Mouse (Mus musculus): Measurements from ENCODE around the gene Angptl8. TPM values are rescaled to one million over a fixed set of nuclear protein-coding genes. Genes with fewer than 3 reads are reported as not detected.
A peak's percentile ranks its signal among the peaks of the same experiment; 100 is the strongest.

Angptl8 gene
- total RNA-seq, 2 experiments from 2014 or later: not detected

DNA sequence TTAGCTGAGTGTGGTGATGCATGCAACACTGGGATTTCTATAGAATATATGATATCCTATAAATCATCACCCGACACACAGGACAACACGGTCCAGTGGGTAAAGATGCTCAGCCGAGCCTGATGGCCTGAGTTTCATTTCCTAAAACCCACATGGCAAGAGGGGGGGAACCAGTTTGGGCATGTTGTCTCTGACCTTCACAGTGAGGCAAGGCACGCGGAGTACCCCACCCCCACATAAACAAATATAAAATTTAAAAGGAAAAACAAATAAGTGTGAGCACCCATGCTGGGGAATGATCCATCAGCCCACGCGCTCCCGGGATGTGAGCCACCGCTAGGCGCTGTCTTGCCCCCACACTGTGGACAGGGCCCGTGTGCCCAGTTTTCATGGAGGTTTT lies 28.3 kb upstream of the Angptl8 start:
- no peak for DNase-seq (ENCODE audit: extremely low spot score in 1 of 2, low spot score in 2 of 2)
- intact Hi-C loops (cut with DNase I): no loop called here

DNA sequence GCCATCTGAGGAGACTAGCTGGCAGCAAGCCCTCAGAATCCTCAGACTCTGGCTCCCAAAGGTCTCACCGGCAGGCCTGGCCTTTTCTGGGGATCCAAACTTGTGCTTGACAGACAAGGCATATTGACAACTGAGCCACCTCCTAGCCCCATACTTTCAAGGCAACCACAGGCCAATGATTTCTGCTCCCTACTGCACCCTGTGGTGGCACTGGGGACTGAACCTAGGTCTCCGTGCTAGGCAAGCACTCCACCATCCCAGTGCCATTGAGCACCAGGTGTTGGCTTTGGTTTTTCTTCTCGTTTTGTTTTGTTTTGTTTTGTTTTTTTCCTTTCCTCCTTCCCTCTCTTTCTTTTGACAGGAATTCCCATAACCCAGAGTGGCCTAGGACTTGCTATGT lies 26.7 kb upstream of the Angptl8 start:
- intact Hi-C loops (cut with DNase I): no loop called here
- no peak for DNase-seq (ENCODE audit: extremely low spot score in 1 of 2, low spot score in 2 of 2)

DNA sequence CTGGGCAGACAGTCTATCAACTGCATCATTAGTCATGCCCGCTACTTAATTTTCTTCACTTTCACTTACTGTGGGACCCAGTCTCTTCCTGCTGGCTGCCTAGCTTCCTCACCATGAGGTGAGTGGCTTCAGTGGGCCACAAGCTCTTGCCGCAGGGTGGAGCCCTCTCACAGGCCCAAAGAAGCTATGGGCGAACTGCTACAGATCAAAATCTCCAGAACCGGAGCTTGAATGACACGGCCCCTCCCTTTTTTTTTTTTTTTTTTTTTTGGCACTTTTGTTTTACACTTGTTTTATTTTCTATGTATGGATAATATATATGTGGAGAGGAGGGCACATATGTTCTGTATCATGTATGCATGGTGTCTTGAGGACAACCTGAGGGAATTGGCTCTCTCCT lies 24.1 kb upstream of the Angptl8 start:
- no peak for DNase-seq (ENCODE audit: extremely low spot score in 1 of 2, low spot score in 2 of 2)
- intact Hi-C loops (cut with DNase I): no loop called here

DNA sequence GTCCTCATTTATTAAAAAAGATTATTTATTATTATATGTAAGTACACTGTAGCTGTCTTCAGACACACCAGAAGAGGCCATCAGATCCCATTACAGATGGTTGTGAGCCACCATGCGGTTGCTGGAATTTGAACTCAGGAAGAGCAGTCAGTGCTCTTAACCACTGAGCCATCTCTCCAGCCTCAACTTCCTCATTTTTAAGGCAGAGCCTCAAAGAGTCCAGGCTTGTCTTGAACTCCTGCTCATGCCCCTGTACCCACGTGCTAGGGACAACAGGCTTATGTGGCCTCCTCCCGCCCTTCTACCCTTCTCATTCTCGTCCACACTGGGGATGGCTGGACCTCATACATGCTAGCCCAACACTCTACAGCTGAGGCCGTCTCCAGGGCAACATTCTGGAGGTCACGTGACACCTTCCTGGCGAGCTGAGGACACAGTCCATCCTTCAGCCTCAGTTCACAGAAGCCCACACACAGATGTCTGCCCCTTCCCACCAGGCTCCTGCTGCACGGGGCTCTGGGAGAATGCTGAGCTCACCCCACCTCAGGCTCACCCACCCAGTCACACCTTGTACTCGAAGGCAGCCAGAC lies 18.5 kb upstream of the Angptl8 start:
- no peak for DNase-seq (ENCODE audit: extremely low spot score in 1 of 2, low spot score in 2 of 2)
- intact Hi-C loops (cut with DNase I): no loop called here

DNA sequence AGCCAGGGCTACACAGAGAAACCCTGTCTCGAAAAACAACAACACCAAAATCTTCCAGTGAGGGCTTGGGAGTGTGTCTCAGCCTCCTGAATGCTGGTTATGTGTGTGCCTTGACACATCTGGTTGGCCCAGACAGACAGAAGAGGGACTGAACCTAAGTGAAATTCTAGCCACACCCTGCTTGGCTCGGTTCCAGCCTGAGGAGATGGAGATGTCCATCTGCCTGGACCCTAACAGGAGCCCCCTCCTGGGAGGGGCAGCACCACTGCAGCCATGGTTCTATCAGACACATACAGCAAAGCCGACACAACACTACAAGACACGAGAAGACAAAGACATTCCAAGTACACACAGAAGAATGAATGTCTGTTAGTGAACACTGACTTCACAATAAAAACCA lies 17.2 kb upstream of the Angptl8 start:
- intact Hi-C loops (cut with DNase I): no loop called here
- DNase-seq (ENCODE audit: extremely low spot score in 1 of 2, low spot score in 2 of 2): no peak

DNA sequence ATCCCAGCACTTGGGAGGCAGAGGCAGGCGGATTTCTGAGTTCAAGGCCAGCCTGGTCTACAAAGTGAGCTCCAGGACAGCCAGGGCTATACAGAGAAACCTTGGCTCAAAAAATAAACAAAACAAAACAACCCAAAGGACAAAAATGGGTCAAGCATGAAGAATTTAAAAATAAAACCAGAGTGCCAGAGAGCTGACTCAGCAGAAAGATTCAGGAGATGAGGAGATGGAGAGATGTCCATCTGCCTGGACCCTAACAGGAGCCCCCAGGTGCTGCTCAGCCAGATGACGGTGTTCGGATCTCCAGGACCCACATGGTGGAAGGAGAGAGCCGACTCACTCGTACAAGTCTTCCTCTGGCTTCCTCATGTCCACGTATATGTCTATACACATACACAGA lies 16.7 kb upstream of the Angptl8 start:
- intact Hi-C loops (cut with DNase I): no loop called here
- no peak for DNase-seq (ENCODE audit: extremely low spot score in 1 of 2, low spot score in 2 of 2)

DNA sequence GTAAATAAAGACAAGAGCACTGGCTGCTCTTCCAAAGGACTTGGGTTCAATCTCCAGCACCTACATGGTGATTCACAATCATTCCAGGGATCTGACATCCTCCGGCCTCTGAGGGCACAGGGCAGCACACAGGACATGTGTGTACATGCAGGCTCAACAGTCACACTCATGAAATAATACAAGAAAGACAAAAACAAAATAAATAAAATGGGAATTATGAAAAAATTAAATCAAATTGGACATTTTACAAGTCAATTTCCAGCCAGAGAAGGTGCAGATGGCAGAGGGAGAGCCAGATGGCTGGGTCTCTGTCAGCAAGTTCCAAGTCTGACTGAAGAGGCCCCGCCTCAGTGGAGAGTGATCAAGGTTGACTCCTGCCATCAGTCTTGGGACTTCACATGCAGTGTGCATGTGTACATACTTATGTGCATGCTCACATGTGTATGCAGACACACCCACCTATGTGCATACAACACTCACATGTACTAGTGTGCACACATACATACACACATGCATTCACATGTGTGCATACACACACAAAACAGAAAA lies 16.1 kb upstream of the Angptl8 start:
- intact Hi-C loops (cut with DNase I): no loop called here
- no peak for DNase-seq (ENCODE audit: extremely low spot score in 1 of 2, low spot score in 2 of 2)

DNA sequence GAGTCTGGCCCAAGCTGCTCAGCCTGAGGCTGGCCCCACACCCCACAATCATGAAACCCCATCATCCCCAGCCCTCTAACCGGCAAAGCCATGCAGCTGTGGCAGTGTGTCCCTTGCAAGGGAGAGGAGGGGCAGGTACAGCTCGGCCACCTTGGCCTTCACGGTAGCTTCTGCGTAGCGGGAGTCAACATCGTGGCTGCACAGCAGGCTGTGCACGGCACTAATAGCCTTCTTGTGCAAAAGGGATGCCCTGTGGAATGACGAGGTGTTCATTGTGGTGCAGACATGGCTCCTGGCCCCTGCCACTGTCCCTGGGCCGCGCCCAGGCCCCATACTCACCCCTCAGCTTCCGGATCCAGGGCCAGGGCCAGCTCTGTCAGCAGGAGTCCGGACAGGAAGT lies 15.1 kb upstream of the Angptl8 start:
- intact Hi-C loops (cut with DNase I): no loop called here
- no peak for DNase-seq (ENCODE audit: extremely low spot score in 1 of 2, low spot score in 2 of 2)

DNA sequence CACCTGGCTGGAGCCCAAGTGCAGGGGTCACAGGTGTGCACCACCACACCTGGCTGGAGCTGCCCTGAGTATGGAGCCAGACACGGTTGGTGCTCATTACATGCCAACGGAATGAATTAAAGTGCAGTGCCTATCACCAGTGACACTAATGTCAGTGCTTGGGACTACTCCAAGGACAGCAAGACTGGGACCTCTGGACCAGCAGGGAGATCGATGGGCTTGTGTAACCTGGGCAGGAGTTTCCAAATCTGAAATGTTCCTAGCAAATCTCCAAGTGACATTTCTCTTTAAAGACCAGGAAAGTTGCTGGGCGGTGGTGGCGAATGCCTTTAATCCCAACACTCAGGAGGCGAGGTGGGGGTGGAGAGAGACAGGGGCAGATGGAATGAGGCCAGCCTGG lies 12.6 kb upstream of the Angptl8 start:
- intact Hi-C loops (cut with DNase I): no loop called here
- DNase-seq (ENCODE audit: extremely low spot score in 1 of 2, low spot score in 2 of 2): no peak

DNA sequence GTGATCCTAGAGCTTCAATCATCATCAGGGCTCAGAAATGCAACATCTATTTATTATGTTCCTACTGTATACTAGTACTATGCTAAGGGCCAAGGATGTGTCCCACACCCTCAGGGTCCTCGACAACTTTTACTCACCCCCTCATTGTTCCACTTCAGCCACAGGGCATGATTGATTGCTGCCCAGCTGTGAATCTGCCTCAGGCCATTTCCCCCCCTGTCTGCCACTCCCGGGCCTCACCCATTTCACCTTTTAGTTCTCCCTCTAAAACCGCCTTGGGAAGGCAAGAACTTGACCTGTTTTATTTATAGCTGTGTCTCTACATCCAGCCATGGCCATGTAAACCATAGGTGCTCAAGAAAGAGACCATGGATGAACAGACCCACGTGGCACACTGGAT lies 11.4 kb upstream of the Angptl8 start:
- intact Hi-C loops (cut with DNase I): no loop called here
- no peak for DNase-seq (ENCODE audit: extremely low spot score in 1 of 2, low spot score in 2 of 2)

DNA sequence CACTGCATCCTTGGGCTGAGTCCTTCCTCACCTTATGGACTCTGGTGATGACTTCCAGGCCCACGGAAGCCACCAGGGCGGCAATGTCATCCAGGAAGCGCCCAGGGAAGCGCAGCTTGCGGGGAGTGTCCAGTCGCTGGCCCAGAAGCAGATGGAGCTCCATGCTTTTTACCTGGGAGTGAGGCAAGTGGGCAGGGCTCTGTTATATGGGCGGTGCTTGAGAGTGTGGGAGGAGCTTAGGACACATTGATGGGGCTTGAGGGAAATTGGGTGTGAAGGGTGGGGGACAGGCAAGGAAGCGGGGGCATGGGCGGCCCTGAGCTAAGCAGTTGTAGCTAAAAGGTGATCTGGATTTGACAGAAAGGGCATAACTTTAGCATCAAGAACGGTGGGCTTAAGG lies 10.9 kb upstream of the Angptl8 start:
- intact Hi-C loops (cut with DNase I): no loop called here
- no peak for DNase-seq (ENCODE audit: extremely low spot score in 1 of 2, low spot score in 2 of 2)

DNA sequence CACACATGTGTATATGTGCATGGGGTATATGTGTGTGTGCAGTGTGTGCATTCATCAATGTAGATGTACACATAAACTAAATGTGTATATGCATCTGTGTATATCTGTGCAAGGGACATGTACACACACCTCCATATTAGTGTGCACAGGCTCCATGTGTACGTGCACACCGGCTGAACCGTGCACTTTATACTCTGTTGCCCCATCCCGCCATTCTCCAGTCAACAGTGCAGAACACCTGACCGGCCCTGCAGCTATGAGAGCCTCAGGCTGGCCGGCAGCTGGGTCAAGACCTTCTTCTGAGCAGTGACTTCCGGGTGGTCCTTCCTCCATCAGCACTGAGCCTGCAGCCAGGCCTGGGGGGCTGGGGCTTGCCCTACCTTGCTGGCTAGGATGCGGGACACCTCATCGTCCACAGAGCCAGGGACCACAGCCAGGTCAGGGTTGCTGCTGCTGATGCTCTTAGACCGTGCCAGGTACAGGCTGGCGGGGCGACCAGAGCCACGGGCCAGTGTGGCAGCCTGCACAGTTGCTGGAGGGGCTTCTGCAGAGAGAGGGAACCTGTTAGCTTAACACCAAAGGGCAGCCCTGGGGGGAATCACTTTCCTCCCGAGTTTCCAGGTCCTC lies 5.4 kb upstream of the Angptl8 start:
- DNase-seq (ENCODE audit: extremely low spot score in 1 of 2, low spot score in 2 of 2): no peak
- intact Hi-C loops (cut with DNase I): no loop called here

DNA sequence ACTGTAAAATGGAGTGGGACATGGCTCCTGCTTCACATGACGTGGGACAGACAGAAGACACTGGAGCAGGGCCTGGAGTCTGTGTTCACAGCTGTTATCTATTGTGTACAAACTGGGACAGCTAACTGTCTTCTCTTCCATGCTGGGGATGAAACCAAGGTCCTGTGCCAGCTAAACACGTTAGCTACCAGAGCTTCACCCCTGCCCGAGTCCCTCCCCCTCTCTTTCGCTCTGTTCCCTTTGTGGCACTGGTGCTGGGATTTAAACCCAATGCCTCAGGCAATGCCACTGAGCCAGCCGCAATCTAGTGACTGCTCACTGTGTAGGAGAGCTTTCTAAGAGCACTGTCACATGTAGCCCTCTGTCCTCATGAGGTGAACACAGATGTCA lies 4.9 kb upstream of the Angptl8 start:
- intact Hi-C loops (cut with DNase I): no loop called here
- no peak for DNase-seq (ENCODE audit: extremely low spot score in 1 of 2, low spot score in 2 of 2)

DNA sequence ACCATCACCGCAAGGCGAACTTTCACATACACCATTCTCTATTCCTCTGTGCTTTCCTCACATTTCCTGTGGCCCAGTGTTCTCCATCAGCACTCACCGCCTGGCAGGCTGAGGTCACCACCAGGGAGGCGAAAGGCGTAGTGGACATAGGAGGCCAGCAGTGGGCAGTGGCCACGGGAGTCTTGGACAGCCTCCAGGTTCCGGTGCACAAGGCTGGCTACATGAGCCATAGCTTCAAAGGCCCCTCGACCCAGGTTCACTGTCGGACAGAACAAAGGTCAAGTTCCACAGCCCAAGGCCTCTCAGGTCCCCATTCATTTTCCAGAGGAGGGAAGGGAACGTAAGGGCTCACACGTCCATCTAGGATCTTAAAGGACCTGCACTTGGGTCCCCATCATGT lies 4.4 kb upstream of the Angptl8 start:
- no peak for DNase-seq (ENCODE audit: extremely low spot score in 1 of 2, low spot score in 2 of 2)
- intact Hi-C loops (cut with DNase I): no loop called here

DNA sequence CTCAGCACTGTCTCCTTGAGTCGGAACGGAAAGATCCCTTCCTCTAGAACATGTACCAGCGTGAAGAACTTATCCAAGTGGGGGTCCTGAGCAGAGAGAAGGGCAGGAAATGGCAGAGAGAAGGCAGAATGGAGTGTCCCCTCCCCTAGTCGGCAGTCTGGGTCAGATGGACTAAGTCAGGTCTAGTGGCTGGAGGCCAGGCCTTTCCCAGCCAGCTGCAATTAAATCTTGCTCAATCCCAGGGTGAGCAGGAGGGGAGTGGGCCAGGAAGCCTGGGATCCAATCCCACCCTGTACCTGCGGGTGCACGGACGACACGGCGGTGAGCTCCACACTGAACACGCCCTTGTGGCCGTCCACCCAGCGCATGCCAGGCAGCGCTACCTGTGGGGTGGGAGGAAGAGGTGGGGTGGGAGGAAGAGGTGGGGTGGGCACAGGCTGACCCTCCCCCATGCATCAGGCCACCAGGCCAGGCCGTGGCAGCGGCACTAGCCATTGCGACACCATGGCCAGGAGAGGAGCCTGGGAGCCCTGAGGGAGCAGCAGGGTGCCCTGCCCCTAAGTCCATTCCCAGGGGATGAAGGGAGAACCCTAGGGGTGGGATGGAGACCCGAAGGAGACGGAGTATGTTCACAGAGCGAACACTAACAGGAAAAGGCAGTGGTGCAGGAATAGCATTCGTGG lies 3.6 kb upstream of the Angptl8 start:
- intact Hi-C loops (cut with DNase I): no loop called here
- no peak for DNase-seq (ENCODE audit: extremely low spot score in 1 of 2, low spot score in 2 of 2)

DNA sequence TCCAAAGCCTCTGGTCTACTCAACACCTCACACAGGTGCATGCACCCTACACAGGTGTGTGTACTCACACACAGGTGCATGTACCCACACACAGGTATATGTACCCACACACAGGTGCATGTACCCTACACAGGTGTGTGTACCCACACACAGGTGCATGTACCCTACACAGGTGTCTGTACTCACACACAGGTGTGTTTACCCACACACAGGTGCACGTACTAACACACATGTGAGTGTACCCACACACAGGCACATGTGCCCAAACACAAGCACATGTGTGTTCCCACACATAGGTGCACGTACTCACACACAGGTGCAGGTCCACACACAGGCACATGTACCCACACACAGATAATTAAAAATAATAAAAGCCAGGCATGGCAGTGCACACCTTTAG lies 2.4 kb downstream of the Angptl8 start:
- DNase-seq (ENCODE audit: extremely low spot score in 1 of 2, low spot score in 2 of 2): no peak
- intact Hi-C loops (cut with DNase I): no loop called here

DNA sequence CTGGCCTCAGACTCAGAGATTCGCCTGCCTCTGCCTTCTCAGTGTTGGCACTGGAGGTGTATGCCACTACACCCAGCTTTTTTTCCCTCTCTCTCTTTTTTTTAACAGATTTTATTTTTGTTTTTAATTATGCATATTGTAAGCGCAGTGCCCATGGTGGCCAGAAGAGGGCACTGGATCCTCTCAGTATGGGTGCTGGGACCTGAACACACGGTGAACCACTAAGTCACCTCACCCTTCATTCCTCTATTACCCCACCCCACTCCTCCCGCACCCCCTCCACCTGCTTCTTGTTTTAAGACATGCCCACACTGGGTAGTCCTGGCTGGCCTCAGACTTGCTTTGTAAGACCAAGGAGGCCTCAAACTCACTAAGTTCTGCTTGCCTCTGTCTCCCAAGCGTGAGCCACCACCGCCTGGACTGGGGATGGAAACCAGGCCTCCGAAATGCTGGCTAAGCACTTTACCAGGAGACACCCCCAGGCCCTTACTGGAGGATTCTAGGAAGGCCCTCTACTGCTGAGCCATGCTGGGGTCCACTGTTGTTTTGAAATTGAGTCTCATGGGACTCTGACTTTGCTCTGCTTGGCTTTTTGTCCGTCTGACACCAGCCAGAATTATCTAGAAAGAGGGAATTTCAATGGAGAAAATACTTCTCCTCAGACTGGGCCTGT lies 4.9 kb downstream of the Angptl8 start:
- intact Hi-C loops (cut with DNase I): no loop called here
- no peak for DNase-seq (ENCODE audit: extremely low spot score in 1 of 2, low spot score in 2 of 2)

DNA sequence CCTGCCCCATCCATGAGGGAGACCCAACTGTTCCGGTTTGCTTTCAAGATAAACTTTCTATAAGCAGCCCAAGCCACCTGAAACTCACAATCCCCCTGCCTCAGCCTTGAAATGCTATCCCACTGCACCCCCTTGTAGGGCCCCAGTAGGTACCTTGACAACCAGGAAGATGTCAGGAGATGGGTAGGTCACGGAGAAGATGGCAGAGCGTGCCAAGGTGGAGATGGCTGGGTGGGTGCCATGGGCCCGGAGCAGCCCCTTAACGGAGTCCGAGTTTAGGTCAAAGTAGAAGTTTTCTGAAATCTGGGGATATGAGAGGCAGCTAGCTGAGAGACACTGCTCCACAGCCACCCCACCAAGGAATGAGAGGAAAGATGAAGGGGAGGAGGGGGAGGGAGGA lies 6.0 kb downstream of the Angptl8 start:
- DNase-seq (ENCODE audit: extremely low spot score in 1 of 2, low spot score in 2 of 2): no peak
- intact Hi-C loops (cut with DNase I): no loop called here

DNA sequence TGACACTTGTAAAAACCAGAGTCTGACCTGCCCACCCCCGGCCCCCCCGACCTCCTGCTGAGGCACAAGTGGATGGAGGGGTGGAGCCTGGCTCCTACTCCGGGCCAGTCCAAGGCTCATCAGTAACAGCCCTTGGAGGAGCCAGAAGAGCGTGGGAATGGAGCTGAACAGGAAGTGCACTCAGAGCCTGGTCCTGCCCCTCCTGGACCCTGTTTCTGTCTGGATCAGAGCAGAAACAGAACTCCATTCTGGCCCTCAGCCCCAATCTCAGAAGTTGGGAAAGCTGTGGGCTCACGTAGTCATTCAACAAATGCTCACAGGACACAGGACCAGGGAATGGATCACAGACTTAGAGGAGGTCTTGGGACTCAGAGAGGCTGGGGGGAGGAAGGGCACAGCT lies 7.1 kb downstream of the Angptl8 start:
- DNase-seq (ENCODE audit: extremely low spot score in 1 of 2, low spot score in 2 of 2): peak in 1 of 2 experiments; percentile 62
- intact Hi-C loops (cut with DNase I): no loop called here

DNA sequence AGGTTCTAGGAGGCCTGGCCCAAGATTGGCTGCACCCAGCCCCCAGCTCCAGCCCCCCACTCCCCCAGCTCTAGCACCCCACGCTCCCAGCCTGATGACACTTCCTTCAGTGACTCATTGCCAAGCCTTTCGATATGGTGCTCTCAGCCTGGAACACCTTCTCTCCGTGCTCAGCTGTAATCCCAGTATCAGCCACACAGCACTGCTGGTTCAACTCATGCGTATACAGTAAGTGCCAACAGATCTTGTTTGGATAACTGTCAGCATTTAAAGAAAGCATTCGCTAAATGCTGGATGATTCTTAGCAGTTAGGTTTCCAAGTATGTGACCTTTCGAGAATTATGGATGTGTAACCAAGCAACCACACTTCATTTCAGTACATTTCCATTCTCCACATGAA lies 7.8 kb downstream of the Angptl8 start:
- intact Hi-C loops (cut with DNase I): no loop called here
- DNase-seq (ENCODE audit: extremely low spot score in 1 of 2, low spot score in 2 of 2): no peak

Data from left cerebral cortex, postnatal 10 days (tissue).